Mouse (Mus musculus) liver, adult 2 months (tissue): ENCODE data around the gene Galk1.

Experiments used
- CTCF ChIP-seq: fragments of 200-500 bp; IDR thresholded peaks from 2 replicates; pipeline ENCODE4 v1.5.1; 2011; ENCODE audit warnings: low read depth, low read length, control low read depth
- POLR2A ChIP-seq: fragments of 200-500 bp; IDR thresholded peaks from 2 replicates; pipeline ENCODE4 v1.6.1; 2011; ENCODE audit warnings: low read length, control low read depth; ENCODE audit not compliant: insufficient read depth; ENCODE audit errors: extremely low read depth

GRCm38 (mm10) chr11:116049610-116050009 is 37.1 kb upstream of the Galk1 start:
- TF ChIP-seq POLR2A, result no peak
- no peak for TF ChIP-seq CTCF
